Mouse (Mus musculus): ENCODE results near the gene Lacc1. TPM values are rescaled to one million over a fixed set of nuclear protein-coding genes. Genes with fewer than 3 reads are reported as not detected.
"Not testable (repeated sequence)": the region's sequence is repeated elsewhere in the genome, so short reads cannot be mapped to it uniquely, and the experiment has no call there.

The Lacc1 gene
- polyA plus RNA-seq, 1 experiment from 2014 or later = 1.5 TPM

GRCm38 (mm10) chr14:77032433-77032832, 4.3 kb downstream of the Lacc1 start:
- WGBS = 62% methylated on average over 5 of the region's 5 CpGs
- ATAC-seq = no peak
- Histone ChIP-seq H3K36me3 (ENCODE audit: control insufficient read depth, insufficient read depth) (no peaks in the 10 kb centered on the region), H3K4me1 (replicated peaks; ENCODE audit: control insufficient read depth, insufficient read depth, low read length) (peaks cover 5% of the 10 kb centered on the region; the same call in 1 of the 2 replicates), H3K4me3 (replicated peaks; ENCODE audit: low read length) (no peak overlapping the region), H3K4me2 (ENCODE audit: low read length) (no peak overlapping the region), H3K27me3 (replicated peaks; ENCODE audit: control insufficient read depth, insufficient read depth, low read length) (no peaks in the 10 kb centered on the region), H3K9ac (replicated peaks; ENCODE audit: low read depth, low read length) (no peak overlapping the region), H3K27ac (ENCODE audit: low read length) (no peak overlapping the region), H3K9me3 (ENCODE audit: control insufficient read depth, low read length) (no peaks in the 10 kb centered on the region)

- Histone ChIP-seq H3K27ac (ENCODE audit: low read length) (no peak overlapping the region), H3K27me3 (replicated peaks; ENCODE audit: control insufficient read depth, insufficient read depth, low read length) (no peaks in the 10 kb centered on the region), H3K4me2 (ENCODE audit: low read length) (no peak overlapping the region), H3K9me3 (ENCODE audit: control insufficient read depth, low read length) (no peaks in the 10 kb centered on the region), H3K36me3 (ENCODE audit: control insufficient read depth, insufficient read depth) (no peaks in the 10 kb centered on the region), H3K9ac (replicated peaks; ENCODE audit: low read depth, low read length) (no peak overlapping the region), H3K4me1 (replicated peaks; ENCODE audit: control insufficient read depth, insufficient read depth, low read length) (no peaks in the 10 kb centered on the region), H3K4me3 (replicated peaks; ENCODE audit: low read length) (no peak overlapping the region)
- 86% methylated on average over 5 of the region's 5 CpGs for WGBS
- no peak for ATAC-seq
These were observed 5.9 kb downstream of the Lacc1 start for GRCm38 (mm10) chr14:77030808-77031207.

GRCm38 (mm10) chr14:77029319-77030054, 7.2 kb downstream of the Lacc1 start:
- H3K9me3 ChIP-seq (ENCODE audit: control insufficient read depth, low read length) = no peaks in the 10 kb centered on the region
- H3K27me3 ChIP-seq (replicated peaks; ENCODE audit: control insufficient read depth, insufficient read depth, low read length) = no peaks in the 10 kb centered on the region
- WGBS = 51% methylated on average over 5 of the region's 5 CpGs
- no peak overlapping the region for H3K9ac ChIP-seq (replicated peaks; ENCODE audit: low read depth, low read length)
- ATAC-seq = no peak
- no peaks in the 10 kb centered on the region for H3K4me1 ChIP-seq (replicated peaks; ENCODE audit: control insufficient read depth, insufficient read depth, low read length)
- no peak overlapping the region for H3K4me2 ChIP-seq (ENCODE audit: low read length)
- H3K36me3 ChIP-seq (ENCODE audit: control insufficient read depth, insufficient read depth) = no peaks in the 10 kb centered on the region
- H3K27ac ChIP-seq (ENCODE audit: low read length) = no peak overlapping the region
- H3K4me3 ChIP-seq (replicated peaks; ENCODE audit: low read length) = no peak overlapping the region

GRCm38 (mm10) chr14:77024499-77024898, 12.2 kb downstream of the Lacc1 start:
- H3K27ac ChIP-seq (ENCODE audit: low read length) = no peak overlapping the region
- no peaks in the 10 kb centered on the region for H3K9me3 ChIP-seq (ENCODE audit: control insufficient read depth, low read length)
- H3K9ac ChIP-seq (replicated peaks; ENCODE audit: low read depth, low read length) = no peak overlapping the region
- no peak for ATAC-seq
- H3K4me2 ChIP-seq (ENCODE audit: low read length) = no peak overlapping the region
- H3K4me1 ChIP-seq (replicated peaks; ENCODE audit: control insufficient read depth, insufficient read depth, low read length) = no peaks in the 10 kb centered on the region
- no peaks in the 10 kb centered on the region for H3K36me3 ChIP-seq (ENCODE audit: control insufficient read depth, insufficient read depth)
- 92% methylated on average over 3 of the region's 3 CpGs for WGBS
- no peaks in the 10 kb centered on the region for H3K27me3 ChIP-seq (replicated peaks; ENCODE audit: control insufficient read depth, insufficient read depth, low read length)
- H3K4me3 ChIP-seq (replicated peaks; ENCODE audit: low read length) = no peak overlapping the region

GRCm38 (mm10) chr14:77017211-77017610, 19.5 kb downstream of the Lacc1 start:
- Histone ChIP-seq H3K4me2 (ENCODE audit: low read length) (no peak overlapping the region), H3K27ac (ENCODE audit: low read length) (no peak overlapping the region), H3K36me3 (ENCODE audit: control insufficient read depth, insufficient read depth) (no peaks in the 10 kb centered on the region), H3K4me1 (replicated peaks; ENCODE audit: control insufficient read depth, insufficient read depth, low read length) (no peaks in the 10 kb centered on the region), H3K4me3 (replicated peaks; ENCODE audit: low read length) (no peak overlapping the region), H3K27me3 (replicated peaks; ENCODE audit: control insufficient read depth, insufficient read depth, low read length) (no peaks in the 10 kb centered on the region), H3K9me3 (ENCODE audit: control insufficient read depth, low read length) (no peaks in the 10 kb centered on the region), H3K9ac (replicated peaks; ENCODE audit: low read depth, low read length) (no peak overlapping the region)
- 82% methylated on average over 6 of the region's 6 CpGs for WGBS
- ATAC-seq = no peak

GRCm38 (mm10) chr14:77016783-77017182, 19.9 kb downstream of the Lacc1 start:
- H3K27ac ChIP-seq (ENCODE audit: low read length); ATAC-seq: not testable (repeated sequence)
- 58% methylated on average over 12 of the region's 12 CpGs for WGBS

GRCm38 (mm10) chr14:77011804-77012203, 24.9 kb downstream of the Lacc1 start:
- Histone ChIP-seq H3K4me2 (ENCODE audit: low read length) (no peak overlapping the region), H3K27me3 (replicated peaks; ENCODE audit: control insufficient read depth, insufficient read depth, low read length) (no peaks in the 10 kb centered on the region), H3K9me3 (ENCODE audit: control insufficient read depth, low read length) (no peaks in the 10 kb centered on the region), H3K4me3 (replicated peaks; ENCODE audit: low read length) (no peak overlapping the region), H3K36me3 (ENCODE audit: control insufficient read depth, insufficient read depth) (no peaks in the 10 kb centered on the region), H3K27ac (ENCODE audit: low read length) (no peak overlapping the region), H3K4me1 (replicated peaks; ENCODE audit: control insufficient read depth, insufficient read depth, low read length) (0 out of 2 replicates have a peak, but pooled peaks cover 3% of the 10 kb centered on the region), H3K9ac (replicated peaks; ENCODE audit: low read depth, low read length) (no peak overlapping the region)
- peak; percentile 70 for ATAC-seq
- 4% methylated on average over 3 of the region's 3 CpGs for WGBS

More at GRCm38 (mm10) chr14:77016783-77017182, 19.9 kb downstream of the Lacc1 start:
- H3K36me3 ChIP-seq (ENCODE audit: control insufficient read depth, insufficient read depth); H3K4me2 ChIP-seq (ENCODE audit: low read length); H3K9ac ChIP-seq (replicated peaks; ENCODE audit: low read depth, low read length); H3K4me1 ChIP-seq (replicated peaks; ENCODE audit: control insufficient read depth, insufficient read depth, low read length); H3K27me3 ChIP-seq (replicated peaks; ENCODE audit: control insufficient read depth, insufficient read depth, low read length); H3K9me3 ChIP-seq (ENCODE audit: control insufficient read depth, low read length); H3K4me3 ChIP-seq (replicated peaks; ENCODE audit: low read length): not testable (repeated sequence)

- H3K27ac ChIP-seq (ENCODE audit: low read length) = no peak overlapping the region
- no peaks in the 10 kb centered on the region for H3K9me3 ChIP-seq (ENCODE audit: control insufficient read depth, low read length)
- ATAC-seq = peak; percentile 54
- no peak overlapping the region for H3K4me2 ChIP-seq (ENCODE audit: low read length)
- H3K9ac ChIP-seq (replicated peaks; ENCODE audit: low read depth, low read length) = no peak overlapping the region
- no peak overlapping the region for H3K4me3 ChIP-seq (replicated peaks; ENCODE audit: low read length)
- no peaks in the 10 kb centered on the region for H3K27me3 ChIP-seq (replicated peaks; ENCODE audit: control insufficient read depth, insufficient read depth, low read length)
- H3K36me3 ChIP-seq (ENCODE audit: control insufficient read depth, insufficient read depth) = no peaks in the 10 kb centered on the region
- 19% methylated on average over 3 of the region's 3 CpGs for WGBS
- H3K4me1 ChIP-seq (replicated peaks; ENCODE audit: control insufficient read depth, insufficient read depth, low read length) = peaks cover 8% of the 10 kb centered on the region; the same call in 1 of the 2 replicates
These were observed 28.5 kb downstream of the Lacc1 start for GRCm38 (mm10) chr14:77008238-77008637.

- no peaks in the 10 kb centered on the region for H3K27me3 ChIP-seq (replicated peaks; ENCODE audit: control insufficient read depth, insufficient read depth, low read length)
- H3K4me1 ChIP-seq (replicated peaks; ENCODE audit: control insufficient read depth, insufficient read depth, low read length) = peaks cover 8% of the 10 kb centered on the region; the same call in 1 of the 2 replicates
- no peak overlapping the region for H3K27ac ChIP-seq (ENCODE audit: low read length)
- no peak overlapping the region for H3K4me2 ChIP-seq (ENCODE audit: low read length)
- no peak for ATAC-seq
- no peaks in the 10 kb centered on the region for H3K36me3 ChIP-seq (ENCODE audit: control insufficient read depth, insufficient read depth)
- no peak overlapping the region for H3K9ac ChIP-seq (replicated peaks; ENCODE audit: low read depth, low read length)
- H3K9me3 ChIP-seq (ENCODE audit: control insufficient read depth, low read length) = no peaks in the 10 kb centered on the region
- H3K4me3 ChIP-seq (replicated peaks; ENCODE audit: low read length) = no peak overlapping the region
- 69% methylated on average over 5 of the region's 5 CpGs for WGBS
These were observed 31.1 kb downstream of the Lacc1 start for GRCm38 (mm10) chr14:77005566-77005965.

Measured in forebrain, embryonic 16.5 days (tissue).